Mouse (Mus musculus) limb, embryonic 12.5 days (tissue): Measurements from ENCODE around the gene Mcidas. TPM values are rescaled to one million over a fixed set of nuclear protein-coding genes. Genes with fewer than 3 reads are reported as not detected.
A peak's percentile ranks its signal among the peaks of the same experiment; 100 is the strongest.

ENCODE experiments used
- ATAC-seq: fragments of 200-750 bp; cut with Nextera tagmentation; 2 replicates; pipeline ENCODE4 v1.8.0; 2017; ENCODE audit warnings: low read depth, moderate TSS enrichment; ENCODE audit not compliant: insufficient number of reproducible peaks, insufficient read depth, low FRiP score, low TSS enrichment
- H3K27ac ChIP-seq: fragments of 300-500 bp; sonication (generic); 2 replicates; pipeline ENCODE4 v1.5.1; 2016; ENCODE audit warnings: mild to moderate bottlenecking, moderate library complexity
- H3K27me3 ChIP-seq: fragments of 300-500 bp; sonication (generic); 2 replicates; pipeline ENCODE4 v1.6.1; 2016; ENCODE audit warnings: mild to moderate bottlenecking, moderate library complexity
- H3K36me3 ChIP-seq: fragments of 300-500 bp; sonication (generic); 2 replicates; pipeline ENCODE4 v1.6.1; 2016; ENCODE audit warnings: mild to moderate bottlenecking, moderate library complexity
- H3K4me1 ChIP-seq: fragments of 300-500 bp; sonication (generic); replicated peaks from 2 replicates; pipeline ENCODE4 v1.6.1; 2016
- H3K4me2 ChIP-seq: fragments of 300-500 bp; sonication (generic); 2 replicates; pipeline ENCODE4 v1.6.1; 2016; ENCODE audit warnings: mild to moderate bottlenecking, moderate library complexity
- H3K4me3 ChIP-seq: fragments of 300-500 bp; sonication (generic); replicated peaks from 2 replicates; pipeline ENCODE4 v1.5.1; 2016; ENCODE audit warnings: mild to moderate bottlenecking
- H3K9ac ChIP-seq: fragments of 300-500 bp; sonication (generic); replicated peaks from 2 replicates; pipeline ENCODE4 v1.6.1; 2016; ENCODE audit warnings: mild to moderate bottlenecking, moderate library complexity
- H3K9me3 ChIP-seq: fragments of 300-500 bp; sonication (generic); 2 replicates; pipeline ENCODE4 v1.6.1; 2016; ENCODE audit warnings: mild to moderate bottlenecking, moderate library complexity
- WGBS: fragments of 180-500 bp; shearing (Covaris S2); methylation state at CpG from one replicate; pipeline ENCODE4 v1.1.7; 2016; 5-methylcytosine and 5-hydroxymethylcytosine counted together
- microRNA counts: library from miRNA; unstranded; fragments of <30 nt; microRNA quantifications from one replicate; lab custom pipeline; 2017
- microRNA-seq: library from miRNA; unstranded; fragments of <30 nt; microRNA quantifications from one replicate; pipeline ENCODE4, GENCODE M21; 2017
- polyA plus RNA-seq: library from polyadenylated mRNA; unstranded; fragments of >200 nt; fragmentation: Nextera tagmentation; extraction: Ambion mirVana; gene quantifications from 2 replicates; pipeline ENCODE4 v1.2.1, GENCODE M21; 2016

The Mcidas gene
- polyA plus RNA-seq, 1 experiment from 2014 or later: not detected

- Histone ChIP-seq H3K9me3 (no peaks in the 10 kb centered on the region), H3K4me1 (peaks cover 7% of the 10 kb centered on the region), H3K4me3 (peak overlapping the region; percentile 57), H3K27ac (no peak overlapping the region), H3K4me2 (peak overlapping the region; percentile 71), H3K9ac (peak overlapping the region; percentile 63), H3K27me3 (no peaks in the 10 kb centered on the region), H3K36me3 (peaks cover 27% of the 10 kb centered on the region)
- no peak for ATAC-seq
- 74% methylated on average over 3 of the region's 3 CpGs for WGBS
Measured at GRCm38 (mm10) chr13:113044876-113045275, 51.2 kb downstream of the Mcidas start.

DNA sequence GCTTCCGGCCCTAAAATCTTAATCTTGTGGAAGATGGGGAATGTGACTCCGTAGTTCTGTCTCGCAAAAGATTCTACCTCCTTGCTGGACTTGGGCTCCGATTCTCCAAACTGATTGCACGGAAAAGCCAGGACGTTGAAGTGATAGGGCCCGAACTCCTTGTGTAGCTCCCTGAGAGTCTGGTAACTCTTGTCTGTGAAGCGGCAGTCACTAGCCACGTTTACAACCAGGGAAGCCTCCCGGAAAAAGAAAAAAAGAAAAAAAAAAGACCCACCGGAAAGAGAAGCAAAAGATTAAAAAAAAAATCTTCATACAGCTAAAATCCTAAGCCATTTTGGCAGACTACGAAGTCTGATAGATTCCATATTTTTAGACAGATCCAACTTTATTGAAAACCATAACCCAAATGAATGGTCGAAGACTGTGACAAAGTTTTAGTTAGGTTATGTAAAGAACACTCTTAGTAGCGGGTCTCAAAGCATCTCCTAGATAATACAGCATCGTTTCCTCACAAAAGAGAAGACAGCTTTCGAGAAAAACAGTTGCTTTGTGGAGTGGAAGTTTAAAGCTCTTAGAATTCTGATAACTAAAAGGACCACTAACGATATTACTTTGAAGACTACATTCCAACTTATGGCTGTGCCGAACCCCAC is 51.9 kb downstream of the Mcidas start:
- H3K9me3 ChIP-seq: no peaks in the 10 kb centered on the region
- WGBS: 17% methylated on average over 18 of the region's 18 CpGs

GRCm38 (mm10) chr13:113046211-113046883 is 52.7 kb downstream of the Mcidas start, which contains the start of gene Gpx8:
Gene Gpx8, minus strand, starts transcription at chr13:113046410.
- H3K27me3 ChIP-seq: no peaks in the 10 kb centered on the region
- H3K36me3 ChIP-seq: peaks cover 25% of the 10 kb centered on the region
- WGBS: 6% methylated on average over 21 of the region's 21 CpGs
- ATAC-seq: peak; percentile 86; the same call in 1 of the 2 replicates
- no peaks in the 10 kb centered on the region for H3K9me3 ChIP-seq
- H3K9ac ChIP-seq: peak within 1 kb of the TSS; percentile 63
- peak within 1 kb of the TSS; percentile 57 for H3K4me3 ChIP-seq
- peaks cover 7% of the 10 kb centered on the region for H3K4me1 ChIP-seq
- peak within 1 kb of the TSS; percentile 71 for H3K4me2 ChIP-seq
- peak within 1 kb of the TSS; percentile 81 for H3K27ac ChIP-seq

More for the DNA sequence above, 51.9 kb downstream of the Mcidas start:
- H3K9ac ChIP-seq: peak overlapping the region; percentile 63
- H3K4me2 ChIP-seq: peak overlapping the region; percentile 71
- peak overlapping the region; percentile 81 for H3K27ac ChIP-seq
- peaks cover 7% of the 10 kb centered on the region for H3K4me1 ChIP-seq
- peak overlapping the region; percentile 57 for H3K4me3 ChIP-seq
- H3K36me3 ChIP-seq: peaks cover 27% of the 10 kb centered on the region
- no peak for ATAC-seq
- H3K27me3 ChIP-seq: no peaks in the 10 kb centered on the region

DNA sequence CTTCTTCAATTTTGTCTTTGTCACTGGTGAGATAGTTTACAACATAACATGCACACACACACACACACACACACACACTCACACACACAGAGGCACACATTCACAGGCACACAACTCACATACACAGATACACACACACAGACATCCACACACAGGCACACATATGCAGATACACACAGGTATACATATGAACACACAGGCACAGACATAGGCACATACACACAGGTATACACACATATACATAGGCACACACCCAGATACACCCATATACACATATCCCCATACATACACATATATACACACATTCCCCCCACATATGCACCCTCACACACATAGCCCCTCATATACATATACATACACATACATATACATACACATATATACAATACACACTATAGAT is 53.4 kb downstream of the Mcidas start:
- ATAC-seq: peak; percentile 70
- H3K9ac ChIP-seq: no peak overlapping the region
- H3K27me3 ChIP-seq: no peaks in the 10 kb centered on the region
- peaks cover 7% of the 10 kb centered on the region for H3K4me1 ChIP-seq
- no peak overlapping the region for H3K4me3 ChIP-seq
- H3K9me3 ChIP-seq: no peaks in the 10 kb centered on the region
- no peak overlapping the region for H3K27ac ChIP-seq
- H3K4me2 ChIP-seq: no peak overlapping the region
- peaks cover 18% of the 10 kb centered on the region for H3K36me3 ChIP-seq

DNA sequence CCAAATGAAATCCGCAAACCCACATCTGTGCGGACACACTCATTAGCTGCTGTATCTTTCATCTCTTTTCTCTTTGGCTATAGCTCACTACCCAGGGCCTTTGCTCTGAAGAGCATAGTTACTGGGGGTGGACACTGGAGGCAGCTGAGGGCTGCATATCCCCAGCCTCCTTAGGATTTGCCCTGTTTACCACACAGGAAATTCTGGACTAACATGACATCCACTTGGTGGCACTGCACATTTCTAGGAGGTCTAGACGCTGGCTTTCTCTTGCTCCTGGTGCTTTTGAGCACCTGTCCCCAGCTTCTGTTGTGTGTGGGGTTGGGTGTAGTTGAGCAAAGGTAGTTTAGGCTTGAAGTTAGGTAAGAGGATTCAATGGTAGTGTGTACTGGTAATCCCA is 54.0 kb downstream of the Mcidas start:
- Histone ChIP-seq H3K9me3 (no peaks in the 10 kb centered on the region), H3K4me1 (peaks cover 7% of the 10 kb centered on the region), H3K9ac (no peak overlapping the region), H3K36me3 (peaks cover 12% of the 10 kb centered on the region), H3K27me3 (no peaks in the 10 kb centered on the region), H3K4me2 (no peak overlapping the region), H3K27ac (no peak overlapping the region), H3K4me3 (no peak overlapping the region)
- WGBS: 79% methylated on average over 3 of the region's 3 CpGs
- ATAC-seq: no peak

MicroRNA genes within 50 kb of the gene (microRNA counts, 519-probe panel; counts per million panel counts)
- microRNA mmu-miR-449a (lab: Ali Mortazavi, UCI) (not detected), microRNA mmu-miR-449b (lab: Ali Mortazavi, UCI) (not detected), microRNA mmu-miR-449c (lab: Ali Mortazavi, UCI) (not detected)

Small RNAs within 50 kb of the gene (microRNA-seq; reads per million reads assigned to microRNA genes)
- gene Mir449a (31.1 reads per million, percentile 37 among the genes with 10 or more reads in this experiment), gene Mir449b (not detected), gene Mir449c (not detected)

Other genes with a start within 250 kb of the Mcidas start
- gene Plpp1, start 193.1 kb upstream of the Mcidas start, polyA plus RNA-seq: 31.5 and 34.0 TPM in 2 replicates
- gene Mtrex, start 66.4 kb upstream of the Mcidas start, polyA plus RNA-seq: 96.6 and 97.3 TPM in 2 replicates
- 38.4 and 43.4 TPM in 2 replicates for gene Dhx29, start 66.4 kb upstream of the Mcidas start, polyA plus RNA-seq
- 0.21 and 0.37 TPM in 2 replicates for gene Ccno, start 6.0 kb upstream of the Mcidas start, polyA plus RNA-seq
- gene Cdc20b, start 41.3 kb downstream of the Mcidas start, polyA plus RNA-seq: not detected in 2 replicates
- gene Gpx8, start 52.6 kb downstream of the Mcidas start, polyA plus RNA-seq: 141 and 152 TPM in 2 replicates
- not detected in 2 replicates for gene Gzma, start 107.1 kb downstream of the Mcidas start, polyA plus RNA-seq
- gene Esm1, start 215.8 kb downstream of the Mcidas start, polyA plus RNA-seq: 1.9 and 2.1 TPM in 2 replicates
- not detected in 2 replicates for gene Gzmk, start 232.1 kb downstream of the Mcidas start, polyA plus RNA-seq